Mouse (Mus musculus) cerebellum, postnatal 36 days (tissue): ENCODE measurements around the gene Pramel6.
A peak's percentile ranks its signal among the peaks of the same experiment; 100 is the strongest.
"Not testable (repeated sequence)": the region's sequence is repeated elsewhere in the genome, so short reads cannot be mapped to it uniquely, and the experiment has no call there.

Experiments
- DNase-seq, 2 experiments: peaks; one replicate each; pipeline ENCODE4 v3.0.0; 2021 to 2022; ENCODE audit warnings: mixed read lengths in 2 of 2

The Pramel6 gene

DNA sequence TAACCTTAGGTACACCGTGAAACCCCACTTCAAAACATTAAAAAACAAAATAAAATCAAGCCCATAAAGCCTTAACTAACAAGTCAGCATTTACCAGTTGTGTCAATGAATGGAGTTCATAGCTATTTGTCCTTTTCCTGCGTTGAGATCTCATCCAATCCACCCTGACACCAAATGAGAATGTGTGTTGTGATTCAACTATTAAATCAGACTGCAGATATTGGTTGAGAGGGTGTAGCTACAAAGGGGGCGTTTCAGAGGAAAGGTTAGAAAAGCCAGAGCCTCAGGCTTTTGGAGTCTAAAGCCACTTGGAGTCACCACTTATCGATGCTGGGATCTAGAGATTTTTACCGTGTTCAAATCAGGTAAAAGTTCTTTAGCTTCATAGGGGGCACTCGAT lies at the start of gene Pramel6:
TSS of gene Pramel6 (plus strand) at position 301 of the 400 bp plus-strand sequence.
- DNase-seq: no peak

DNA sequence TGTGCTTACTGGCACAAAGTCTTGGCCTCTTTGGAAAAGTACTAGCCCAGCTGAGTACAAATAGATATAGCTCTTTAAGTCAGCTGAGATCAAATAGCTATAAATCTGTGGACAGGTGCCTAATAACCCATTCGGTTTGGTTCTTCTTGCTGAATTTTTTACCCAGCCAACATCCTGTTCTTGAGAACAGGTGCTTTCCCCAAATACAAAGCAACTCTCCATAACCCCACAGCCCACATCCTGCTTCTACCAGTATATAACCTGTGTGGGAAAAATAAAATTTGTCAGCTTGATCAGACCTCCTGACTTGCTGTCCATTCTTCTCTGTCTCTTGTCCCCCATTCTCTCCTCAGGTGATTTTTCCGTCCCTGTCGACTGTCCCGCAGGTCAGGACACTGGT lies 44.6 kb upstream of the Pramel6 start:
- DNase-seq: no peak

- no peak for DNase-seq
Observed at GRCm38 (mm10) chr2:87480207-87480606, 26.2 kb upstream of the Pramel6 start.

DNA sequence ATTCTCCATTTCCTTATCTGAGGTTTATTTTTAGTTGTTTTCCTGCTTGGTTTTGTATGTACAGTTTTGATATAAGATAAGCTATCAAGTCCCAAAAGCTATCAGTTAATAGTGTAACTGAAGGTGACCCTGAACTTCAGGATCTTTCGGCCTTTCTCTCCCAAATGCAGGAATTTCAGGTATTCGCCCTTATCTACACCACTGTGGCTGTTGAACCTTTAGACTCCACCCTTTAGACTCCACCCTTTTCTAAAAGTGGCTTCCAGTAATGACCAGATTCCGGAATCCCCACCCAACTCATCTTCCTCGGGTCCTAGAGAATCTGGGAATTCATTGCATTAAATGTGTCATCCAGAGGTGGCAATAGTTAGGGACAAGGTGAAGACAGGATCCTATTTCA lies 25.2 kb upstream of the Pramel6 start:
- no peak for DNase-seq

- DNase-seq: no peak
Observed at GRCm38 (mm10) chr2:87482276-87482675, 24.1 kb upstream of the Pramel6 start.

GRCm38 (mm10) chr2:87496993-87497392 lies 9.4 kb upstream of the Pramel6 start, which contains the start of gene Pramel7:
Pramel7 (minus strand) TSS chr2:87497093.
- not testable (repeated sequence) for DNase-seq

DNA sequence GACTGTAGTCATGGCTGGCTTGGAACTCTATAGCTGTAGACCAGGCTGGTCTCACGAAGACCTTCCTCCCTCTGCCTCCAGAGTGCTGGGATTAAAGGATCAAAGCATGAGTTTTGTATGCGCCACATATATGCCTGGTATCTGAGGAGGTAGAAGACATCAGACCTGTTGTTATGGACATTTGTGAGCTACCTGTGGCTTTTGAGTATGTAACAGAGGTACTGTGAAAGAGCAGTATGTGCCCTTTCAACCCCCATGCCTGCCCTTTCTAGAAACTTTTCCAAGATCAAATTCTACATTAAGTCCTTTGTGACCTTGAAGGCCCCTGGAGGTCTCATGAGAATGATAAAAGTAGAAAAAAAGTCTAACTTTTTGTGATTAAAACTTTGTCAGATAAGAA lies 8.7 kb downstream of the Pramel6 start:
- DNase-seq: no peak

DNA sequence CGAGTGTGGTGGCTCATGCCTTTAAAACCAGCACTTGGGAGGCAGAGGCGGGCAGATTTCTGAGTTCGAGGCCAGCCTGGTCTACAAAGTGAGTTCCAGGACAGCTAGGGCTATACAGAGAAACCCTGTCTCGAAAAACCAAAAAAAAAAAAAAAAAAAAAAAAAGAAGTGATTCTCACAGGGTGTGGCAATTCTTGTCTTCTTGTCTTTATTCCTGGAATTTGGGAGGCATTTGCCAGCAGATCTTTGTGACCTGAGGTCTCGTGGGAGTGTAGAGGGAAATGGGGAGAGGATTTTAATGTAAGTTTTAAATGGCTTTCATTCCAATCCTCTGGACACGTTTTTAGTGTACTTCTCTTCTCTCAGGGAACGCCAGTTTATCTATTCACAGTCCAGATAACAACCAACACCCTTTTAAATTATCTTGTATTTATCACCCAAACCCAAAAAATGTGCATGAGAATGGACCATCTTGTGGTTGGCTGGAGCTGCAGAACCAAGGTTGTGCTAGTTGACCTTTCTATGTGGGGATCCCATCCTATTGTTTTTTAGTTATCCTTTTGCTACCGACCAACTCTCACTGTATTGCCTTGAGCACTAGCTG lies 9.2 kb downstream of the Pramel6 start:
- DNase-seq: no peak

DNA sequence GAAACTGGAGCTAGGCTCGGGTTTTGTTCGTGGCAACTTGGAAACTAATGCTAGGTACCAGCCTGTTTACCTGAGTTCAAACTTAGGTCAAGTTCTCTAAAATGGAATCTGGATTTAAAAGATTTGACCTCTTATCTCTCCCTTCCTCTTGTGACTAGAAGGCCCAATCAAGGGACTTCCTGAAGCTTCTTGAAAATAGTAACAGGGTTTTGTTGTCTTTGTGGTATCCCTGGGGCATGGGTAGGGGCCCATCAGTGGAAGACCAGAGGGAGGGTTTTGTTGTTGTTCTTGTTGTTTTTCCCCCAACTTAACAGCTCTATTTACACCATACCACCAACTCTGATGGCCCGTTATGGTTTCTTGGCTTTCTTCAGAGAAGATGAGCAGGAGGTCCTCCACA lies 10.2 kb downstream of the Pramel6 start:
- DNase-seq: no peak

DNA sequence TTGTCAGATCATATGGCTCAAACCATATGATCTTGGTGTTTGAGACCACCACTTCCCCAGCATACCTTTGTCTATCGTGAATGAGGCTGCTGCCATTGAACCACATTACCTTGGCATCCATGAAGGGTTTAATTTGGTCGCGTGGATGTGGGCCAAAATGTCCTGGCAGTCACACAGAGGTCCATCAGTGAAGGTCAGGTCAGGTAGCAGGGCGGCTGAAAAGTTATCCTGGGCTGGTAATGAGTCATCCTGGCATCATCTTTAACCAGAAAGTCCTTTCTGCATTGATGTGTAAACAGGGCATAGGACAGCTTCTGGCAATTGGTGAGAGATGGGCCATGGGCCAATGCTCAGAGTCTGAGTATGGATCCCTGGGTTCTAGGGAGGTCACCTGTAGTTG lies 14.3 kb downstream of the Pramel6 start:
- DNase-seq: no peak

- peak in 1 of 2 experiments; percentile 9 for DNase-seq
Observed at GRCm38 (mm10) chr2:87525899-87526616, 19.7 kb downstream of the Pramel6 start.

- no peak for DNase-seq
Observed at GRCm38 (mm10) chr2:87531496-87531895, 25.1 kb downstream of the Pramel6 start, which contains the start of gene Olfr153. Olfr153 (plus strand) TSS chr2:87531796.

- DNase-seq: no peak
Observed at GRCm38 (mm10) chr2:87534826-87535225, 28.5 kb downstream of the Pramel6 start.

DNA sequence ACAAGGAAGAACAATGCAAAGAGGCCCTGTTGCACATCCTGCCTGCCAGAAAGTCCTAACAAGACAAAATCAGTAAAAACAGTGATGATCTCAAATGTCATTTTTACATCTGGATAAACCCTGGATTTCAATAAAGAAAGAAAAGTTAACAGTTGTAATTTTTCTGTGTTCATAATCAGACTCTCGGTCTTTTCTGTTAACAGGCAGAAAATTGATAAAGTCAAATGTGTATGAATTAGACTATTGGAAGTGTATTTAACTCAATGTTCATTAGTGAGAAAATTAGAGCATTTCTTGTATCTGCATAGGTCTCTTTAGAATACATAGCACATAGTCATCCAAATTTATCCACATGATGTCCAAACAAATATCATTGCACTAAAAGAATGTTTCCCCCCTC lies 39.1 kb downstream of the Pramel6 start, which contains the start of gene Olfr1128:
TSS of gene Olfr1128 (minus strand) at position 101 of the 400 bp plus-strand sequence.
- no peak for DNase-seq
